Mouse (Mus musculus) limb, embryonic 11.5 days (tissue): ENCODE measurements around the gene Scgb1b29. TPM values are rescaled to one million over a fixed set of nuclear protein-coding genes. Genes with fewer than 3 reads are reported as not detected.
"Not testable (repeated sequence)": the region's sequence is repeated elsewhere in the genome, so short reads cannot be mapped to it uniquely, and the experiment has no call there.

Experiments
- ATAC-seq: fragments of 200-750 bp; cut with Nextera tagmentation; 2 replicates; pipeline ENCODE4 v1.8.0; 2017; ENCODE audit warnings: low read depth; ENCODE audit not compliant: insufficient number of reproducible peaks, low FRiP score, low TSS enrichment
- DNase-seq: peaks from one replicate; pipeline ENCODE4 v3.0.0-alpha.2; 2015; ENCODE audit warnings: low spot score
- H3K27ac ChIP-seq: fragments of 300-500 bp; sonication (generic); replicated peaks from 2 replicates; pipeline ENCODE4 v1.5.1; 2014; ENCODE audit warnings: low read depth, mild to moderate bottlenecking, low read length
- H3K27me3 ChIP-seq: fragments of 300-500 bp; sonication (generic); 2 replicates; pipeline ENCODE4 v1.6.1; 2014; ENCODE audit warnings: mild to moderate bottlenecking, low read length, mixed read lengths; ENCODE audit not compliant: control insufficient read depth, insufficient read depth
- H3K36me3 ChIP-seq: fragments of 300-500 bp; sonication (generic); 2 replicates; pipeline ENCODE4 v1.6.1; 2014; ENCODE audit warnings: mild to moderate bottlenecking, low read length, moderate library complexity, mixed read lengths; ENCODE audit not compliant: control insufficient read depth, insufficient read depth
- H3K4me1 ChIP-seq: fragments of 300-500 bp; sonication (generic); 2 replicates; pipeline ENCODE4 v1.6.1; 2014; ENCODE audit warnings: low read length, mixed read lengths; ENCODE audit not compliant: control insufficient read depth, insufficient read depth
- H3K4me2 ChIP-seq: fragments of 300-500 bp; sonication (generic); 2 replicates; pipeline ENCODE4 v1.6.1; 2014; ENCODE audit warnings: low read depth, mild to moderate bottlenecking, moderate library complexity; ENCODE audit not compliant: severe bottlenecking
- H3K4me3 ChIP-seq: fragments of 300-500 bp; sonication (generic); 2 replicates; pipeline ENCODE4 v1.5.1; 2014; ENCODE audit warnings: low read depth, low read length
- H3K9ac ChIP-seq: fragments of 300-500 bp; sonication (generic); 2 replicates; pipeline ENCODE4 v1.6.1; 2014; ENCODE audit warnings: mild to moderate bottlenecking, low read length
- H3K9me3 ChIP-seq: fragments of 300-500 bp; sonication (generic); 2 replicates; pipeline ENCODE4 v1.6.1; 2016; ENCODE audit warnings: low read length; ENCODE audit not compliant: control insufficient read depth
- WGBS: fragments of 180-500 bp; shearing (Covaris S2); extraction: QIAGEN DNeasy Blood & Tissue Kit; methylation state at CpG from one replicate; pipeline ENCODE4 v1.1.7; 2014; 5-methylcytosine and 5-hydroxymethylcytosine counted together
- polyA plus RNA-seq: library from polyadenylated mRNA; unstranded; fragments of >200 nt; fragmentation: Nextera tagmentation; extraction: Ambion mirVana; gene quantifications from 2 replicates; pipeline ENCODE4 v1.2.1, GENCODE M21; 2014

Gene Scgb1b29
- not detected in 2 replicates for polyA plus RNA-seq

DNA sequence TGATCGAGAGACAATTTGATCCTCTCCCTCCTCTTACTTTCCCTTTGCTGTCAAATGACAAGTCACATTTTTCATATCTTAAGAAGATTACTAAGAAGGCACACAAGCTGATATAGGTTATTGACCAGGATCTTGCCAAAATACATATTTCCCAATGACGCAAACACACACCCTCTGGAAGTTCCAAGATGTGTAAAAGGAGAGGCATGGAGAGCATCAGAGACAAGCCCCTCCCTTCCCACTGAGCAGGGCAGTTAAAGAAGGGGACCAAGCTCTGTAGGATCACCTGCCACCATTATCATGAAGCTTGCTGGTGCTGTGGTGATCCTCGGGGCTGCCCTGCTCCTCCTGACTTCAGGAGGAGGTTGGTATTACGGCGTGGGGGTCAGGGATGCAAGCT lies at the start of gene Scgb1b29:
Gene Scgb1b29, plus strand, starts transcription at position 301 of the 400 bp plus-strand sequence.
- not testable (repeated sequence) for H3K9ac ChIP-seq, H3K4me2 ChIP-seq, H3K9me3 ChIP-seq, DNase-seq, H3K4me1 ChIP-seq, H3K36me3 ChIP-seq, ATAC-seq, H3K27ac ChIP-seq, H3K4me3 ChIP-seq, H3K27me3 ChIP-seq
- 98% methylated on average over 3 of the region's 5 CpGs for WGBS

DNA sequence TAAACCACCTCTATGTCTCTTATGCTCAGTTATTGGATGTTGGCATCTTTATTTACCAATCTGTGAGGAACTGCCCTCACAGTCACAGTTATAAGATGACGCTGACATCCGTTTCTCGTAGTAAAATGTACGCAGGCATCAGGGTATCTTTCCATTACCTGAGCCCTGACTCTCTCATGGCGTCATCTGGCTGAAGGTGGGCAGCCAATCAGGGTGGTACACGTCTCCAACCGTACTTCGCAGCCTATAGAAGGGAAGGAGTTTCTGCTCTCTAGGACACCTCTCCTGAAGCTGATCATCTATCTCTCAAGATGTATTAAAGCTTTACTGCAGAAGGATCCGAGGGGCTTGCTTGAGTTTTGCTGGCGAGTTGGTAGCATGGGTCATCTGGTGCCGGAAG lies 12.7 kb upstream of the Scgb1b29 start:
- not testable (repeated sequence) for H3K27me3 ChIP-seq, DNase-seq, H3K36me3 ChIP-seq, H3K4me1 ChIP-seq, H3K4me2 ChIP-seq, H3K27ac ChIP-seq, H3K4me3 ChIP-seq, H3K9ac ChIP-seq, H3K9me3 ChIP-seq, ATAC-seq
- 94% methylated on average over 9 of the region's 11 CpGs for WGBS

Other genes with a start within 250 kb of the Scgb1b29 start
- not detected in 2 replicates for gene Scgb2b11, start 230.4 kb upstream of the Scgb1b29 start, polyA plus RNA-seq
- gene Scgb1b11, start 218.7 kb upstream of the Scgb1b29 start, polyA plus RNA-seq = not detected in 2 replicates
- gene Scgb2b12, start 114.3 kb upstream of the Scgb1b29 start, polyA plus RNA-seq = not detected in 2 replicates
- not detected in 2 replicates for gene Scgb1b12, start 107.4 kb upstream of the Scgb1b29 start, polyA plus RNA-seq